Mouse (Mus musculus) activated CD4-positive, CD25-positive, alpha-beta regulatory T cell, adult 4 months (primary cell): ENCODE data around the gene Cdc42bpa. TPM values are rescaled to one million over a fixed set of nuclear protein-coding genes. Genes with fewer than 3 reads are reported as not detected.

Source experiments
- ATAC-seq: one replicate; pipeline ENCODE4 v1.8.0; 2017
- polyA plus RNA-seq, 2 experiments: library from polyadenylated mRNA; unstranded; fragments of 100-300 nt; shearing (Covaris generic); gene quantifications; one replicate each; pipeline ENCODE4 v1.2.1; 2017

Cdc42bpa gene
- polyA plus RNA-seq, 2 experiments from 2014 or later = 0.25 TPM; not detected in 1

DNA sequence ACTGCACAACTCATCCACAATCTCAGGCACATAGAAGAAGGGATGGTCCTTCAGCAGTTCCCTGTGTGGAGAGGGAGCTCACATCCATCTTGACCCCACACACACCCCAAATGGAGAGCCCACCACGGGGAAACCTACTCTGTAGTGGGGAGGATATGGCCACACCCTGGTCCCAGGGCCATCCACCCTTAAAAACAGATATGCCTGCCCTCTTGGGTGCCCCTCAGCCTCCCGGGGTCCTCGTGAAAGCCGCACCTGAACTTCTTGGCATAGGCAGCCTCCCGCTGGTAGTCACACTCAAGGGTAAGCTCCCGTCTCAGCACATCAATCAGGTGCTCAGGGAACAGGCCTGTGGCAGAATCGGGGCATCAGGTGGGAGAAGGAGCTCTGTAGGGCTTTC lies 208.9 kb downstream of the Cdc42bpa start:
- ATAC-seq = no peak

DNA sequence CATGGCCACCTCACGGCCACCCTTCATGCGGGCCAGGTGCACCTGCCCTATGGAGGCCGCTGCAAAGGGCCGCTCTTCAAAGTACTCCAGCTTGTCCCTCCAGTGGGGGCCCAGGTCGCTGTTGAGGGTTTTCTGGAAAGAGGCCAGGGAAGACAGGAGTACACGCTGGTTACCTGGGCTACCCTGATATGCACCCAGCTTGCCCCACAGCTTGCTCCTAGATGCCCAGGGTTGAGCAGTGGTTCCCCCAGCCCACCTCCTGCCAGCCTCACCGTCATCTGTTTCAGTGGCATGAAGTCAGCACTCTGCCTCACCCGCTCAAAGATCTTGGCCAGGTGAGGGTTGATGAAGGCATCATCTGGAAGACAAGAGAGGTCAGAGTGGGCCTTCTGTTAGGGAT lies 209.8 kb downstream of the Cdc42bpa start:
- ATAC-seq = no peak

- ATAC-seq = no peak
These were observed 211.6 kb downstream of the Cdc42bpa start for GRCm38 (mm10) chr1:180171883-180172282.

DNA sequence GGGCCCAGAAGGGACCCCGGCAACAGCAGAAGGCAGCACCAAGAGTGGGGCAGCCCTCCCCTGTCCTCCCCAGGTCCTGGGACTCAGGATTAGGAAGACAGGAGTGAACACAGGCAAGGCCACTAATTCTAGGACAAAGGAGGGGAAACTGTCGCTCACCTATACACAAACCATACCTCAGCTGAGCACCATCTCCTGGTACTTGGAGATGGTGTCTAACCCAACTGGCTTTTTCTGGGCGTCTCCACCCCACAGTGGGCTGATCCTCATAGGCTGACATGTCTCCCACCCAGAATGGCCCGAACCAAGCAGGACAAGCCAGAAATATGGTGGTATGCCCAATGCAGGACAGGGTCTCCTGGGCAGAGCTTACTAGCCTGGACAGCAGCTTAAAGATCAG lies 212.3 kb downstream of the Cdc42bpa start:
- no peak for ATAC-seq

DNA sequence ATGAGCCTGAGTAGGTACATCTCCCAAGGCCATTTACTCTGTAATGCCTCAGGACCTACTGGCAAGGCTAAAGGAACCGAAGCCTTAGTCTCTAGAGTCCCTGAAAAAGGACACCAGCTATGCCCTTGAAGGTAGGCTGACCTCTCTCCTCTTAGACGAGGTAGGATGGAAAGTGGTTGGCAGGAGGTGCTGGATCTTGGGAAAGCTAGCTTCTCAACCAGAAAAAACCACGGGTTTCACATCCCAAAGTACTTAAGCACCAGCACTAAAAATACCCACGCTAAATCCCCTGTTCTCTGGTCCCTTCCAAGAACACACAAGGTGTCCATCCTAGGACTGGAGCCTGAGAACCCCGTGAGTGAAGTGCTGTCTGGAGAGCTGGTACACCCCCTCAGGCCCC lies 212.7 kb downstream of the Cdc42bpa start:
- no peak for ATAC-seq

DNA sequence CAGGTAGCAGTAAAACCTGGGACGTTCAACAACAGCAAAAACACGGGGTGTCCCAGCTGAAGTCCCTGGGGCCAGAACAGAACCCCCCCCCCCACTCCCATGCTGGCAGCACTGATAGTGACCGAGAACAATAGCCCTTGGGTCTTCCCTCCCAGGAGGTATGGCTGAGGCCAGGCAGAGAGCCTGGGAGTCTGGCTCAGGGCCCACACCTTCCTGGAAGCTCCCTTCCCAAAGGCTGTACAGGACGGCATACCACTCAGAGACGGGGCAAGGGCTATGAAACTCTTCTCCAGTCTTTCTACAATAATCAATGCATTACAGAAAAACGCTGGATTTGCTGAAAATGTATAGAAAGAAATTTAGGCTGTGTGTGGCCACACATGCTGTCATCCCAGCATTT lies 214.4 kb downstream of the Cdc42bpa start:
- ATAC-seq = no peak

DNA sequence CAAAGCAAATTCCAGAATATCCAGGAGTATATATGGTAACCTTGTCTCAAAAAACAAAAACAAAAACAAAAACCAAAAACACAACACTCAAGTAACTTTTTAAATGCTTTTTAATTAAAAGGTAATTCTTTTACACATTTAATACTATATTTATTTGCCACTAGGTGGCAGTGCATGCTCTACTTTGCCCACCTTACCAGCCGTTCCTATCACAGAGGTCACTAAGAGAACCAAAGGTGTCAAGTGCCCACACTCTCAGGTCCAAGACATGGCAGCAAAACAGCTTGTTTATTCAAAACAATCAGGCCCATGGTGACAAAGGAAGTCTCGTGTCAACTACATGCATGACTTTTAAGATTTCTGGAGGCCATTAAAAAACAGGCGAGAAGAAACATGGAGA lies 214.9 kb downstream of the Cdc42bpa start:
- peak; percentile 46 for ATAC-seq

DNA sequence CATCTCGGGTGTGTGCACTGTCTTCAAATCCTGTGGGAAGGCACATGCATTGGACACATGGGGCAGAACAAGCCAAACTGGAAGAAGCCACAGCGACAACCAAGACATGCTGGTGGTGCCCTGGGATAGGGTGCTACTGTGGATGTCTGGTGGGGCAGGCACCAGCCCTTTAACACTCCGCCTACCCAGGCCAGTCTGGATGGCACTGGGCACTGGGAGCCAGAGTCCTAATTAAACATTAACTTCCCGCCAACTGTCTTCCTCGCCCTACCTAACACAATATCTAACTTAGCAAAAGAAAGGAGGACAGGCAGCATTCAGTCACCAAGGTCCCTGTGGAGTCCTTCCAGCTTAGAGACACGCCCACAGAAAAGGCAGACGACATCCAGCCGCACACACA lies 215.4 kb downstream of the Cdc42bpa start:
- no peak for ATAC-seq

GRCm38 (mm10) chr1:180176784-180177183 lies 216.5 kb downstream of the Cdc42bpa start:
- no peak for ATAC-seq

DNA sequence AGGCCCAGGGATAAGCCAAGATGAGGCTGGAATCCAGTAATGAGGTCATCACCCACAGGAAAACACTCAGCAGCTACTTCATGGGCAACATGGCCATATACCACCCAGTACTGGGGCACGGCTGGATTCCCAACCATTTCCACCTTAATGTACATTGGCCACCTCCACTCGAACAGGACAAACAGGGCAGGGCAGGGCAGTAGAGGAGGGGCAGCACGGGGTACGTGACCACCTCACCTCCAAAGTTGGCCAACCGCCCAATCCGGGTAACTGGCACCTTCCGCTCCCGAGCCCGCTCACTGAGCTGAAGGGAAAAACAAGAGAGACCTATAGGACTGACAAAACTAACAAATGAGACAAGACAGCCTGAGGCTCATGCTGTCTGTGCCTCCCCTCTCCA lies 218.1 kb downstream of the Cdc42bpa start:
- no peak for ATAC-seq

GRCm38 (mm10) chr1:180179100-180179499 lies 218.8 kb downstream of the Cdc42bpa start:
- ATAC-seq = no peak

DNA sequence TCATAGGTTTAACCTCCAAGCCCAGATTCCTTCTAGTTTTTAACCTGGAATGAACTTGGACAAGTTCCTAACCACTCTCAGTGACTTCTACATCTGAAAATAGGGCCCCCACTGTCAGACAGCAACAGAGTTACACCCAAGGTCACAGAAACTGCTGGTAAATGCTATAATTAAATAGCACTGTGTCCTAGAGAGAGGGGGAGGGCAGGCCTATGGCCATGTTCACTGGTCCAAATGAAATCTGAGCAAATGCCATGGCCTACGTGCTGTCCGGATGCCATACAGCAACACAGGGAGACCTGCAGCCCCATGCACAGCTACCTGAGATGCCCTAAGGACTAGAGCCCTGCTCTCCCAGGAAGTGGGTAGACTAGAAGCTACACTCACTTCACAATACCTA lies 219.6 kb downstream of the Cdc42bpa start:
- ATAC-seq = no peak

GRCm38 (mm10) chr1:180181304-180181965 lies 221.2 kb downstream of the Cdc42bpa start:
- no peak for ATAC-seq

GRCm38 (mm10) chr1:180181966-180182319 lies 221.7 kb downstream of the Cdc42bpa start:
- ATAC-seq = no peak

DNA sequence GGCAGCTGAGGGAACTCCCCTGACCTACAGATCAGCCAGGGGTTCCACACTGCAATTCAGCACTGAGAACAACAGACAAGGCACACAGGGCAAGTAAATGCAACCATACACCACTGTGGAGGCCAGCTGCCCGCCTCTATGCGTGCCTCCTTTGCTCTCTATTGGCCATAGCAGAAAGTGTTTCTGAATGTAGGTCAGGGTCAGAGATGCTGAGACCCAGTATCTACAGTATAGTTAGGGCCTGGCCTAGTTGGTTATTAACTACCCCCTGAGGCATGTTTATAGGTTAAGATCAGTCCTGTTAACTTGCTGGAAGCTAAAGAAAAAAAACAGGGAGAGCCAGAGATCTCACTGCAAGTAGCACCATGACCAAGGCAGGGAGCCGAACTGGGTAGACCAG lies 222.5 kb downstream of the Cdc42bpa start:
- ATAC-seq = no peak

- no peak for ATAC-seq
These were observed 223.4 kb downstream of the Cdc42bpa start for GRCm38 (mm10) chr1:180183525-180184159.

DNA sequence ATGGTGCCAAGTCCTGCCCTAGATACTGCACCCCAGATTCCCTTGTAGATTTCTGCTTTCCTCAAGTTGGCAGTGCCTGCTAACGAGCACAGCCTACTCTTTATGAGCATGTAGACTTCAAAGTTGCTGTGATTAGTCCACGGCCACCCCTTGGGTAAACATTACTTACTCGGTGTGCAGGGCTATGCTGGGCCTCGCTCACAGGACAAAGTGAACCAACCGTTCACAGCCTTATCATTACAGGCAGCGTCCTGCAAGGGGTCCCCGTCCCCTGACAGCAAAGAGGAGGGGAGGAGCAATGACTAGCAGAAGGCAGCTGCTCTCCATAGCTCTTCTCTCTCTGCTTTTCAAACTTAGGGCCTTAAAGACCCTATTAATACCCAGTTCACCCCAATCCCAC lies 224.5 kb downstream of the Cdc42bpa start:
- no peak for ATAC-seq

GRCm38 (mm10) chr1:180185877-180186276 lies 225.6 kb downstream of the Cdc42bpa start:
- no peak for ATAC-seq

DNA sequence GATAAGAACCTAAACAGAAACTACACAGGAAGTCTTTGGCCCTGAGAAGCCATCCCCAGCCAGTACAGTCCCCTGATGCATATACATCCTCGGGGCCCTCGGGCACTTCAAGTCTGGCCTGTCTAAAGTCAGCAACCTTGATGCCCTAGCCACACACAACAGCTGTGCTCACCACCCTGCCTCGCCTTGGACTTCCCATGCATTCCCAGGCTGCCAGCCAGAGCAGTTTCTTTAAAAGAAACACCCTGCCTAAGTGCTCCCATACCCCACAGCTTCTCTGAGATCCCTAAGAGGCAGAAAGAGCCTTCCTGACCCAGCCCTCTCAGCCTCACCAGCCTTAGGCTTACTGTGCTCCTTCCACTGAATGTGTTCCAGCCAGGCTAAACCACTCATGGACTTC lies 226.1 kb downstream of the Cdc42bpa start:
- ATAC-seq = no peak

GRCm38 (mm10) chr1:180188951-180189350 lies 228.7 kb downstream of the Cdc42bpa start:
- no peak for ATAC-seq

DNA sequence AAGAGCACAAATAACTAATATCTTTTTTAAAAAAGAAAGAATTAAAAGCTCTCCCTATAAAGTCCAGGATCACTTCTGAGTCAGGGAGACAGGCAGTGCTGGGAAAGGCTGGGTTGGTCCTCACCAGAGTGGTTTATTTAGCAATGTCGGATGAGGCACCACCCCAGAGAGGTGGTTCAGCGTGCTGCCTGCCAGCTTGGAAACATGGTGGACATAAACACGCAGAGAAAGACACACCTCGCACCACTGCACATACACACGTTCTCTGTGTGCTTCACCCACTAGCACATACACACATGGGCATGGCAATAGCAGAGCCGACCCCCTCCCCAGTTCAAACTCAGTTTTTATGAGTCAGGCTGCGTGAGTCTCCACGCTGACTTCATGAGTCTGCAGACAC lies 230.8 kb downstream of the Cdc42bpa start:
- ATAC-seq = no peak

DNA sequence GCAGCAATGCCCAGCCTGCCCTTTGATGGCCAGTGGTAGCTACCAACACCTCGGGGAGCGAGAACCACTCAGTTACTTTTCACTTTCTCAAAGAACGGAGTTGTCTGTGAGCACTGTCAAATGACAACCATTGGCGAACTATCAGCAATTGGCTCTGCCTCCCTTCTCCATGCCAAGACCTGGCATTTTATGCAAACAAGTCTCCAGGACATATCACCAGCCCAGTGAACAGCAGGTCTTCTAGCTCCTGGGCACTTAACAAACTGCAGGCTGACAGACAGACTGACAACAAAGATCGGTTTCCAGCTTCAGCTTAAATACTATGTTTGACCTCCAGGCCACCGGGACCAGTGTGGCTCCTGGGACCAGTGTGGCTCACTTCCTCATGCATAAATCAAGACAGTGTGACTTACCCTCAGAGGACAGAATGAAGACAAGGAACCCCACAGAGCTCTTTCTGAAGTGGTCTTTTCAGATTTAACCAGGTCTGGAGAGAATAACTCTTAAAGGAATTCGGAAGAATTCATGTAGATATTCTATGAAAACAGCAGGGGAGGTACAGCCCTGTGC lies 231.5 kb downstream of the Cdc42bpa start:
- no peak for ATAC-seq

DNA sequence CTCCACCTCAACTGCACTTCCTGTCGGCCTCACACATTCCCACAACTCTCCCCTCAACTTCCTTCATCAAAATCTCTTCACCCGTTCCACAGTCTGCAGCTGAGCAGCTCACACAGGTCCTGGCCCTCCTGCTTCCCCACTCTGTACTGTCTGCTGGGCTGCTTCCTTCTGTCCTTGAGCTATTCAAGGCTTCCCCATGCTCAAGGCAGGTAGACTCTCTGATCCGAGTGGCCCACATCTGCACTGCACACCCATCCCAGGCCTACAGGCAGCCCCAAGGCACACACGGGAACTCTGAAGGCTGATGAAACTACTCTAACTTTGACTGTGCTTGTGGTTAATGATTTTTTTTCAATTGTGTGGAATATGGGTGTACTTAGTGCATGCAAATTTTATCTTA lies 232.6 kb downstream of the Cdc42bpa start:
- ATAC-seq = no peak

GRCm38 (mm10) chr1:180193391-180193935 lies 233.2 kb downstream of the Cdc42bpa start:
- ATAC-seq = no peak
